Mouse (Mus musculus) cerebellum, postnatal 25 days (tissue): ENCODE results near the gene Tas2r129.
"Not testable (repeated sequence)": the region's sequence is repeated elsewhere in the genome, so short reads cannot be mapped to it uniquely, and the experiment has no call there.

Experiments used
- DNase-seq, 2 experiments: peaks; one replicate each; pipeline ENCODE4 v3.0.0; 2021; ENCODE audit warnings: mixed read lengths in 2 of 2

The Tas2r129 gene

GRCm38 (mm10) chr6:132950802-132951201 is at the start of gene Tas2r129:
TSS of gene Tas2r129 (plus strand) at chr6:132951102.
- no peak for DNase-seq

- no peak for DNase-seq
Measured at GRCm38 (mm10) chr6:132909351-132909750, 41.6 kb upstream of the Tas2r129 start, which contains the start of gene Tas2r125. TSS of gene Tas2r125 (plus strand) at chr6:132909651.

DNA sequence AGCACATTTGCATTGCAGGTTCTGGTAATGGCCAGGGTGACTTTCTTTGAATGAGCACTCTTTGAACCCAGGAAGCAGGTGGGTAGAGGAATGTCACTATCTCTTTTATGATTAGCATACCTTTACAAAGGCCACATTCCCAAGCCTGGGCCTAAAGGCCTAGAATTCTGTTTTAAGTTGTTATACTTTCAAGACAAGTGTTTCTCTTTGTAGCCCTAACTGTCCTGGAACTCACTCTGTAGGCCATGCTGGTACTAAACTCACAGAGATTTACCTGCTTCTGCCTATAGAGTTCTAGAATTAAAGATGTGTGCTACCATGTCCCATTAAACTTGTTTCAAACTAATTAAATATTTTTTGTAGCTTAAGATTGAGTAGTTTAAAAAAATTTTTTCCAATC is 9.5 kb upstream of the Tas2r129 start:
- DNase-seq, result not testable (repeated sequence)

DNA sequence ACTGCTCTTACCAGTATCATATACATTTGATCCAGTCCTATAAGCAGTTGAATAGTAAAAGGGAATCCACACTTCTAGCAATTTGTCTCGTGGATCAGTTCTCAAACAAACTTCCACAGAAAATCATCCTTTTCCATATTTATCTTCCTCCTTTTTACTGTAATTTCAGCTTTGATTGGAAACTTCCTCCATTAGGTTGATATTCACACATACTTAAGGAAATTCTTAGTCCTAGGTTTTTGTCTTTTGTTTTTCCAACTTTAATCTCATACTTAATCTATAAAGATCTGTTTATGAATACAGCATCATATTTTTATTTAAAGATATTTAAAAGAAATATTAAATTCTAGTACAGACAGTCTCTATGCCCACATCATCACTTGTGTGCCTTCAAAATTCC is 6.9 kb downstream of the Tas2r129 start, which contains the start of gene Tas2r131:
Tas2r131 (minus strand) TSS at position 101 of the 400 bp plus-strand sequence.
- no peak for DNase-seq

DNA sequence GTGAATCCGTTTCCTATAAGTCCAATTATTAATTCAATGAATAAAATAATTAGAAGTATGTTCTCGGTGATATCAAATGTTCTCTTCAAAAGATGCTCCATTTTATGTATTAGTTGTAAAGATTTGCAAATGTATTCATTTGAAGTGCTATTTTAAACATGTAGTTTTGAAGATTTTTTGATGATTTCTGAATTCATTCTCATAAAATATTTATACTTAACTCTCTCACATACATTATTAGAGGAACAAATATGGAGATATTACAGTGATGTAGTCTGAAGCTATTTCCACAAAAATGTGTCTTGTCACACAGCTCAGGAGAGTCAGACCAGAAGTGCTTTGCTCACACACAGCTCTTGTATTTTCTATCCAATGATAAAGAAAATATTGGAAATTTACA is 30.0 kb downstream of the Tas2r129 start, which contains the start of gene Tas2r109:
Tas2r109 (minus strand) TSS at position 101 of the 400 bp plus-strand sequence.
- no peak for DNase-seq
